Mouse (Mus musculus) spleen, adult 2 months (tissue): Measurements from ENCODE around the gene Pbx1. TPM values are rescaled to one million over a fixed set of nuclear protein-coding genes. Genes with fewer than 3 reads are reported as not detected.

ENCODE experiments used
- DNase-seq, 2 experiments: peaks; one replicate each; pipeline versions ENCODE4 v3.0.0 to v3.0.0-alpha.2; 2012 to 2021; ENCODE audit warnings: low spot score in 2 of 2, low read depth in 1 of 2
- H3K27ac ChIP-seq: fragments of 200-500 bp; 2 replicates; pipeline ENCODE4 v1.5.1; 2012; ENCODE audit warnings: low read length, inconsistent platforms; ENCODE audit not compliant: insufficient read depth
- H3K27me3 ChIP-seq: fragments of 200-500 bp; 2 replicates; pipeline ENCODE4 v1.6.1; 2012; ENCODE audit warnings: mild to moderate bottlenecking, moderate library complexity, low read length, inconsistent platforms; ENCODE audit not compliant: control insufficient read depth, insufficient read depth
- H3K36me3 ChIP-seq: fragments of 200-500 bp; 2 replicates; pipeline ENCODE4 v1.6.1; 2012; ENCODE audit warnings: mild to moderate bottlenecking, low read length, inconsistent platforms; ENCODE audit not compliant: control insufficient read depth, insufficient read depth
- H3K4me1 ChIP-seq: fragments of 200-500 bp; 2 replicates; pipeline ENCODE4 v1.6.1; 2011; ENCODE audit warnings: inconsistent platforms; ENCODE audit not compliant: control insufficient read depth, insufficient read depth, insufficient read length
- H3K4me3 ChIP-seq: fragments of 200-500 bp; 2 replicates; pipeline ENCODE4 v1.5.1; 2011; ENCODE audit warnings: mild to moderate bottlenecking, inconsistent platforms; ENCODE audit not compliant: insufficient read depth, insufficient read length; ENCODE audit errors: extremely low read depth
- CTCF ChIP-seq: fragments of 200-500 bp; IDR thresholded peaks from 2 replicates; pipeline ENCODE4 v1.5.1; 2011; ENCODE audit warnings: mild to moderate bottlenecking, inconsistent platforms; ENCODE audit not compliant: insufficient read depth, insufficient read length, insufficient replicate concordance; ENCODE audit errors: extremely low read depth
- POLR2A ChIP-seq: fragments of 200-500 bp; IDR thresholded peaks from 2 replicates; pipeline ENCODE4 v1.6.1; 2011; ENCODE audit warnings: low read depth, low read length, inconsistent platforms
- WGBS: fragments of 180-500 bp; shearing (Covaris S2); methylation state at CpG from one replicate; pipeline ENCODE4 v1.1.7; 2018; 5-methylcytosine and 5-hydroxymethylcytosine counted together
- polyA plus RNA-seq: library from polyadenylated mRNA; depleted of rRNA; stranded (reverse); fragments of >200 nt; gene quantifications from 2 replicates; pipeline ENCODE4 v1.2.3, GENCODE M21; 2012

The Pbx1 gene
- polyA plus RNA-seq, 1 experiment = 9.2 TPM

DNA sequence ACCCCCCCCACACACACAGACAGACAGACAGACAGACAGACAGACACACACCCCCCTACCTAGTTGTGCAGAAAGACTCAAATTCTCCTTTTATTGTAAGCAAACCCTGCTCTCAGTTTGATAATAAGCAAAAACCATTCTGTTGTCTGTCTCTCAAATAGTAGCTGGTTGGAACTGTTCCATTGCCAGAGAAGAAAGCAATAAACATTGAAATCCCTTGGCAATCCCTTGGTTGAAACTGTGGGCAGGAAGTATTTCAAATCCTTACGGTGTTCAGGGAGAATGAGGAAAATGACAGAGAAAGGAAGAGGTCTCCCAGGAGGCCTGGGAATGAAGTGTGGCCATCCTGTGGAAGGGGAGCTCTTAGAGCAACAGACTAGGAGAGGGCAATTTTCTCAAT lies 201.2 kb downstream of the Pbx1 start:
- 95% methylated on average over 1 of the region's 1 CpGs for WGBS
- Histone ChIP-seq H3K4me3 (no peak overlapping the region), H3K4me1 (0 out of 2 replicates have a peak, but pooled peaks cover 2% of the 10 kb centered on the region), H3K36me3 (no peaks in the 10 kb centered on the region), H3K27me3 (no peaks in the 10 kb centered on the region), H3K27ac (no peak overlapping the region)
- TF ChIP-seq POLR2A (no peak), CTCF (no peak)
- no peak for DNase-seq

DNA sequence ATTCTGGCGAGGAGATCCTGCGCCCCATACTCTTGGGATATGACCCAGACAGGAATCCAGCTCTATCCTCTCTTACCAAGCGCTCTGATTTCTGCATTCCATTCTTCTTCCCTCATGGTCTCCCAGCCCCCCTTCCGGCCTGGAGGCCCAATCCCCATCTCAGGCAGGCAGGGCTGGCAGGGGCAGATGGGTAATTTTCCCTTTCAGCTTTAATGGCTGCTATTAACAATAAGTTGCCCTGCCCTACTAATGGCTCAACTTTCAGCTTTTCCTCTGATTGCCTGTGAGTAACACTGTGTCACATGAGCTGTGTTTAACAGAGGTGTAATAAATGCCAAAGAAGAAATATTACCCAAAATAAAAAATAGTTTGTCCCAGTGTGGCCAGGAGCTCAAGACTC lies 201.9 kb downstream of the Pbx1 start:
- no peak for DNase-seq
- Histone ChIP-seq H3K27me3 (no peaks in the 10 kb centered on the region), H3K4me1 (0 out of 2 replicates have a peak, but pooled peaks cover 2% of the 10 kb centered on the region), H3K36me3 (no peaks in the 10 kb centered on the region), H3K27ac (no peak overlapping the region), H3K4me3 (no peak overlapping the region)
- 91% methylated on average over 4 of the region's 4 CpGs for WGBS
- TF ChIP-seq POLR2A = no peak
- TF ChIP-seq CTCF = no peak

DNA sequence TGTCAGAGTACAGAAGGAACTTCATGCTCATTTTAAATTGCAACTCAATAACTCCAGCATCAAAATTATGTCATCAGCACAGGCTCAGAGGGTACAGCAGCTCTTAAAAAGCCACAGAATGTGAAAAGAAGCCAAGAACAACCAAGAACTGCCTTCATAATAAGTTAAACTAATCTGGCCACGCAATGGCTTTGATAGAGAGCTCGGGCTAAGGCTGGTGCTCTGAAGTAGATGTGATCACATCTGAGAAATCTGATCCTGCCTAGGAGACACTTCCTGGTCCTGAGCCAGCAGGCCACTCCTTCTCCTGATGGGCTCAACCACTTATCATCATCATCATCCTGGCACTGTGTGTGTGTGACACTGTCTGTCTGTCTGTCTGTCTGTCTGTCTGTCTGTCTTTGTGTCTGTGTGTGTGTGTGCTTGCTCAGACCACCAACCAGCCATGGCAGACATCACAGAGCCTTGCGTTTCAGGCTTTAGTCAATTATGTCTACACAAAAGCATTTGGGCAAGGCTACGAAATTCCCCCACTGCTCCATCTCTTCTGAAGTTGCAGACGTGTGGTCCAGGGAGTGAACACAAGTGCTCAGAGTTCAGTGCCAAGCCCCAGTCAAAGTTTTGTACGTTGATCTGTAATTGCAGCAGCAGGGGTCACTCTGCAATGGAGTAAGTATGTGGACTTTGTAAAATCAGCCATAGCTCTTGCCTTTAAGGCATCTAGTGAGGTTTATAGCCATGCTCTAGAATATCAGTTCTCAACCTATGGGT lies 203.1 kb downstream of the Pbx1 start:
- Histone ChIP-seq H3K36me3 (no peaks in the 10 kb centered on the region), H3K27me3 (no peaks in the 10 kb centered on the region), H3K4me1 (0 out of 2 replicates have a peak, but pooled peaks cover 2% of the 10 kb centered on the region), H3K4me3 (no peak overlapping the region), H3K27ac (no peak overlapping the region)
- 77% methylated on average over 6 of the region's 6 CpGs for WGBS
- TF ChIP-seq CTCF (no peak), POLR2A (no peak)
- no peak for DNase-seq

DNA sequence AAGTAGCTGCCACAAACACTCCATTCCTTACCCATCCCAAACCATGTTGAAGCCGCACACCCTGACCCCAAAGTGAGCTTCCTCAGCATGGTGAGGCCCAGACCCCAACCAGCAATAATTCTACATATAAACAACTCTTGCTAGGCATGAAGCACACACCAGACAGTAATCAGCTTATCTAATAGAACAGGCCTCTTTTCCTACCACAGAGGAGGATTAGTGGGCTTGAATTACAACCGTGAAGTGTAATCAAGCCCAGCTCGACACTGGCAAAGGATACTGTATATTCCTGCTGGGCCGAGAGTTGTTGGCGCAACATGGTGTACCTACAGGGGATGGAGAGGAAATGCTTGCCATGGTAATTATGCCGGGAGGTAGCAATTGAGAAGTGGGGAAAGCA lies 205.9 kb downstream of the Pbx1 start:
- no peaks in the 10 kb centered on the region for H3K27me3 ChIP-seq
- 64% methylated on average over 6 of the region's 6 CpGs for WGBS
- DNase-seq = no peak
- H3K27ac ChIP-seq = no peak overlapping the region
- H3K36me3 ChIP-seq = no peaks in the 10 kb centered on the region
- H3K4me3 ChIP-seq = no peak overlapping the region
- H3K4me1 ChIP-seq = 0 out of 2 replicates have a peak, but pooled peaks cover 2% of the 10 kb centered on the region
- TF ChIP-seq POLR2A (no peak), CTCF (no peak)

DNA sequence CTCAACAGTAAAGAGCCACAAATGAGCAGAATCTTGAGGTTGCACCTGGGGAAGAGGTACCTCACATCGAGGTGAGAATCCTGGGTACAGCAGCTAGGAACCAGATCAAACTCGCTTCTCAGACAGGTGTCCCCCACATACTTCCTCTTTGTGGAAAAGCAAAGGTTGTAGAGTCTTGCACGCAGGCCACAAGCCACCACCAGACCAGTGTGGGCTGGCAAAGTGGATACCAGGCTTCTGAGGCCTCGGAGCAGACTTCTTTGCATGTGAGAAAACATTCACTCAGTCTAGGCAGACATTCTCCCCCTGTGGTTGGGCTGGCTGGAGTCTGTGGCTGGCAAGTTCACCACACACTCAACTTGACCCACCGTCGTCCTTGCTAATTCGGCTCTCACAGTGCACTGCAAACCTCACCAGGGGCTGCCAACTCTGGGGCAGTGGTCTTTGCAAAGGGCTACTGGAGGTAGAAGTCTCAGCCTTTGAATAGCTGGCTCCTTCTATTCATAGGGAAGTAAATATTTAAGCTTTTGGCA lies 206.4 kb downstream of the Pbx1 start:
- Histone ChIP-seq H3K4me1 (no peaks in the 10 kb centered on the region), H3K36me3 (no peaks in the 10 kb centered on the region), H3K4me3 (no peak overlapping the region), H3K27me3 (no peaks in the 10 kb centered on the region), H3K27ac (no peak overlapping the region)
- no peak for TF ChIP-seq POLR2A
- TF ChIP-seq CTCF = no peak
- DNase-seq = no peak
- WGBS = 14% methylated on average over 7 of the region's 7 CpGs

DNA sequence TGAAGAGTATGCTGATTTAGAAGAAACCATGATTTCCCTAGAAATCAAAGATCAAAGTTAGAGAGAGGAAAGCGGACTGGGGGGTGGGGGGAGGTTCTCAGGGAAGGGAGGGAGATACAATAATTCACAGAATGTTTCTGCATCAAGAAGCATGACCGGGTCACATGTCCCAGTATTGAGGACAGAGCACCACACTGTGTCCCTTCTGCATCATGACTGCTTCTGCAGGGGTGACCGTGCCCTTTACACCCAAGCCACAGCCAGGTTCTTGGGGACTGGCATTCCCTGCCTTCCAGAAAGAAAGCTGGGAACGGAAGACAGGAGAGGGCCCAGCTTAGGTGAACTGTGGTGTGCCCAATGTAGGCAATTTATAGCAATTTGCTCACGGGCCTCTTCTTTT lies 207.9 kb downstream of the Pbx1 start:
- Histone ChIP-seq H3K4me3 (no peak overlapping the region), H3K4me1 (no peaks in the 10 kb centered on the region), H3K27me3 (no peaks in the 10 kb centered on the region), H3K36me3 (no peaks in the 10 kb centered on the region), H3K27ac (no peak overlapping the region)
- no peak for DNase-seq
- WGBS = 88% methylated on average over 5 of the region's 5 CpGs
- TF ChIP-seq CTCF (no peak), POLR2A (no peak)

DNA sequence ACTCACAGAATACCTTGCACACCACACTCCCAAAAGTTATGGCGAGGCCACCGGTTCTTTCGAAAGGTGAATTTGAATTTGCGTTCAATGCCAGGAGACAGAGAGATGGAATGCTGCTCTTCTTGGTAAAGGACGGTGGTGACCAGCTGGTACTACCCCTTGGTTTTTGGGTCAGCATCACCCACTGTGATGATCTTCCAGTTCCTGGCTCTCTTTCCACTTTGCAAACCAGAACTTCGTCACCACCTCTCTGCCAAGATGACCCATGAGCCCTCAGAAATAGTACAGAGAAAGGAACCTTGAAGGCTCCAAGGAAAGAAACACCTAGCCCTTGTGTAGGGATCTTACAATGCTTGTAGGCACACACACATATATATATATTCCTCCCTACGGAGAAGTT lies 209.3 kb downstream of the Pbx1 start:
- 93% methylated on average over 7 of the region's 7 CpGs for WGBS
- DNase-seq = no peak
- TF ChIP-seq POLR2A (no peak), CTCF (no peak)
- H3K36me3 ChIP-seq = no peaks in the 10 kb centered on the region
- no peak overlapping the region for H3K4me3 ChIP-seq
- no peaks in the 10 kb centered on the region for H3K4me1 ChIP-seq
- H3K27ac ChIP-seq = no peak overlapping the region
- no peaks in the 10 kb centered on the region for H3K27me3 ChIP-seq
